Mouse (Mus musculus): ENCODE data around the gene Dbx2.

- TF ChIP-seq POLR2A (IDR thresholded peaks at IDR 0.05; ENCODE audit: low read depth, low read length): no peak
- TF ChIP-seq CTCF (IDR thresholded peaks at IDR 0.05; ENCODE audit: extremely low read depth, insufficient read depth, insufficient read length, insufficient replicate concordance): no peak
Observed at GRCm38 (mm10) chr15:95691129-95691528, 35.4 kb upstream of the Dbx2 start.

All from spleen, adult 2 months (tissue).